Mouse (Mus musculus): Measurements from ENCODE around the gene Neil3. TPM values are rescaled to one million over a fixed set of nuclear protein-coding genes. Genes with fewer than 3 reads are reported as not detected.

Gene Neil3
- 0.71 and 0.81 TPM in 2 replicates for polyA plus RNA-seq (2012; ENCODE audit: insufficient read depth, low replicate concordance)

DNA sequence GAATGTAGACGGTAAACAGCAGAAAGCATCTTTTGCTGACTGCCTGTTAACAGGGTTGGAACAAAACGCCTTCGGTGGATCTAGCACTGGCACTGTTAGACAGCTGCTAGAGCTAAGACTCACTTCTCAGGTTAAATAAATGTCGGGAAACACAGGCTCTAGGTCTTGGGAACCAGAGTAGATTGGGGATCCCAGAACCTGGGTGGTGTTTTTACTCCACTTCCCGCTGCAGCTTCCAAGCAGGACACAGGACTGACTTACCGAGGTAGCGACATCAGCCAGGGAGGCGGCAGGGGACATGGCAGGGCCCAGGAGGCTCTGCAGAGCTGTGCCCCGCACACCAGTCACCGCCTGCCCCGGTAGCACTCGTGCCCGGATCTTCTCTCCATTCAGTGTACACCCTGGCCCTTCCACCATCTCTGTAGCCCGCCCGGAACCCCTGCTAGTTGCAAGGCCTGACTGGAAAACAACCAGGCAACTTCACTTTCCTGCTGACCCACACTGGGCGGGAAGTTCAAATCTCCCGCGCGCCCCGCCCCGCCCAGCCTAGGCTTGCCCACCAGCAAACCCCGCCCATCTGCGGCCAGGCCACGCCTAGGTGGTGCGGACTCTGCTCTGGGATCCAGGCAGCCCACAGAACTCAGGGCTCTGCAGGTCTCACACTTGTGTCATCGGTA is at the start of gene Neil3:
Gene Neil3 (minus strand): TSS at position 571 of the 677 bp plus-strand sequence.
- Histone ChIP-seq H3K4me3 (replicated peaks) (peak within 1 kb of the TSS; percentile 94), H3K4me1 (peaks cover 23% of the 10 kb centered on the region), H3K9me3 (no peaks in the 10 kb centered on the region), H3K36me3 (replicated peaks; ENCODE audit: low read length) (no peaks in the 10 kb centered on the region), H3K27me3 (replicated peaks) (no peaks in the 10 kb centered on the region)
- TF ChIP-seq FLI1 (IDR thresholded peaks at IDR 0.05; ENCODE audit: low read length) (peak; percentile 71; the same call in 1 of the 2 replicates), GATA1 (IDR thresholded peaks at IDR 0.05; ENCODE audit: borderline replicate concordance, low read length) (no peak)

GRCm38 (mm10) chr8:53680846-53681245 is 42.0 kb upstream of the Neil3 start:
- H3K27me3 ChIP-seq (replicated peaks): no peaks in the 10 kb centered on the region
- no peaks in the 10 kb centered on the region for H3K9me3 ChIP-seq
- H3K4me3 ChIP-seq (replicated peaks): no peak overlapping the region
- TF ChIP-seq GATA1 (IDR thresholded peaks at IDR 0.05; ENCODE audit: borderline replicate concordance, low read length) (no peak), FLI1 (IDR thresholded peaks at IDR 0.05; ENCODE audit: low read length) (no peak)
- H3K36me3 ChIP-seq (replicated peaks; ENCODE audit: low read length): no peaks in the 10 kb centered on the region
- H3K4me1 ChIP-seq: no peaks in the 10 kb centered on the region

GRCm38 (mm10) chr8:53663946-53664345 is 25.1 kb upstream of the Neil3 start:
- H3K36me3 ChIP-seq (replicated peaks; ENCODE audit: low read length): no peaks in the 10 kb centered on the region
- H3K4me1 ChIP-seq: no peaks in the 10 kb centered on the region
- H3K9me3 ChIP-seq: no peaks in the 10 kb centered on the region
- TF ChIP-seq GATA1 (IDR thresholded peaks at IDR 0.05; ENCODE audit: borderline replicate concordance, low read length): no peak
- no peaks in the 10 kb centered on the region for H3K27me3 ChIP-seq (replicated peaks)
- H3K4me3 ChIP-seq (replicated peaks): no peak overlapping the region

GRCm38 (mm10) chr8:53661436-53661835 is 22.6 kb upstream of the Neil3 start:
- H3K36me3 ChIP-seq (replicated peaks; ENCODE audit: low read length): no peaks in the 10 kb centered on the region
- H3K4me3 ChIP-seq (replicated peaks): no peak overlapping the region
- no peaks in the 10 kb centered on the region for H3K4me1 ChIP-seq
- H3K9me3 ChIP-seq: no peaks in the 10 kb centered on the region
- H3K27me3 ChIP-seq (replicated peaks): no peaks in the 10 kb centered on the region
- TF ChIP-seq FLI1 (IDR thresholded peaks at IDR 0.05; ENCODE audit: low read length): no peak
- TF ChIP-seq GATA1 (IDR thresholded peaks at IDR 0.05; ENCODE audit: borderline replicate concordance, low read length): no peak

DNA sequence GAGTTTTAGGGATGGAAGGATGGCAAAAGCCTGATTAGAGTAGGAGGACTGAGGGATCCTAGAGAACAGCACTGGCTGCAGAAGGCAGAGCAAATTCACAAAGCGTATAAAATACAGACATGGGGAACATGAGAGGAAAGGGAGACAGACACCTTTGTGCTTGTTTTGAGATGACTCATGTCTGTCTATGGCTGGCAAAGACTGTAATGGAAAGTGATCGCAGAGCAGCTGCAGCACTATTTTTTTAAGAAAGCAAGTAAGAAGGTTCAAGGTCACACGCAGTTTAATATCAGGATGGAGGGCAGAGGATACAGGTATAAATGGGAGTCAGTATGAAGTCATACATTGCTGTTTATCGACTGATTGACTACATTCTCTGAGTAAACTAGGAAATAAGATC is 8.2 kb downstream of the Neil3 start:
- Histone ChIP-seq H3K36me3 (replicated peaks; ENCODE audit: low read length) (peaks cover 3% of the 10 kb centered on the region), H3K4me3 (replicated peaks) (no peak overlapping the region), H3K27me3 (replicated peaks) (no peaks in the 10 kb centered on the region), H3K4me1 (peaks cover 5% of the 10 kb centered on the region; the same call in 1 of the 2 replicates), H3K9me3 (peaks cover 2% of the 10 kb centered on the region; the same call in 1 of the 2 replicates)
- no peak for TF ChIP-seq GATA1 (IDR thresholded peaks at IDR 0.05; ENCODE audit: borderline replicate concordance, low read length)
- no peak for TF ChIP-seq FLI1 (IDR thresholded peaks at IDR 0.05; ENCODE audit: low read length)

DNA sequence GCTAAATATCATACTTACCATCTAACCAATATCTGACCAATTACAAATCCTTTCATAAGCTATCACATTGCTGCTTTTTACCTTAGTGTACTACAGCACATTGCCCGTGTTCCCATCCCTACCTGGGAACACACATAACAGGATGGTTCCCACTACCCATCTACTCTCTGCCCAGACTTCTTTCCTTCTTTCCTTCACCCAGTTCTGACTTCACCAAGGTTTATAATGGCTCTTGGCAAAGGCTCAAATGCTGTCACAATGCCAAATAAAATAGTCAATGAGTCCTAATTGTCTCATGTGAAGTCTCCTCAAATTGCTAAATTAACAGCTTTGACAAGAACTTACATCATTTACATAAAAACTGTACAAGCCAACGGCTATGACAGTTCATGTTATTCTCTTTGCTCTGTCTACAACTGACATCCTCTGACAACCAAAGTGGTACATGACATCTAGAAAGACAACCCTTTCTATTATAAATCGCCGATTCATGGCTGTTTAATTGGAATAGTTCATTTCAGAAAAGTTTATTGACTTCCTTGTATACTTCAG is 9.9 kb downstream of the Neil3 start:
- Histone ChIP-seq H3K4me3 (replicated peaks) (no peak overlapping the region), H3K4me1 (0 out of 2 replicates have a peak, but pooled peaks cover 5% of the 10 kb centered on the region), H3K36me3 (replicated peaks; ENCODE audit: low read length) (peaks cover 3% of the 10 kb centered on the region), H3K27me3 (replicated peaks) (no peaks in the 10 kb centered on the region), H3K9me3 (peaks cover 2% of the 10 kb centered on the region; the same call in 1 of the 2 replicates)
- TF ChIP-seq FLI1 (IDR thresholded peaks at IDR 0.05; ENCODE audit: low read length): no peak
- no peak for TF ChIP-seq GATA1 (IDR thresholded peaks at IDR 0.05; ENCODE audit: borderline replicate concordance, low read length)

- Histone ChIP-seq H3K36me3 (replicated peaks; ENCODE audit: low read length) (peaks cover 26% of the 10 kb centered on the region), H3K4me3 (replicated peaks) (no peak overlapping the region), H3K9me3 (peaks cover 2% of the 10 kb centered on the region; the same call in 1 of the 2 replicates), H3K27me3 (replicated peaks) (no peaks in the 10 kb centered on the region), H3K4me1 (no peaks in the 10 kb centered on the region)
- TF ChIP-seq GATA1 (IDR thresholded peaks at IDR 0.05; ENCODE audit: borderline replicate concordance, low read length): no peak
- TF ChIP-seq FLI1 (IDR thresholded peaks at IDR 0.05; ENCODE audit: low read length): no peak
Measured at GRCm38 (mm10) chr8:53623425-53623824, 15.4 kb downstream of the Neil3 start.

GRCm38 (mm10) chr8:53619196-53619595 is 19.7 kb downstream of the Neil3 start:
- peaks cover 30% of the 10 kb centered on the region for H3K36me3 ChIP-seq (replicated peaks; ENCODE audit: low read length)
- no peaks in the 10 kb centered on the region for H3K27me3 ChIP-seq (replicated peaks)
- no peaks in the 10 kb centered on the region for H3K9me3 ChIP-seq
- no peak for TF ChIP-seq FLI1 (IDR thresholded peaks at IDR 0.05; ENCODE audit: low read length)
- no peak for TF ChIP-seq GATA1 (IDR thresholded peaks at IDR 0.05; ENCODE audit: borderline replicate concordance, low read length)
- H3K4me1 ChIP-seq: no peaks in the 10 kb centered on the region
- H3K4me3 ChIP-seq (replicated peaks): no peak overlapping the region

GRCm38 (mm10) chr8:53614288-53614646 is 24.6 kb downstream of the Neil3 start:
- Histone ChIP-seq H3K27me3 (replicated peaks) (no peaks in the 10 kb centered on the region), H3K36me3 (replicated peaks; ENCODE audit: low read length) (peaks cover 9% of the 10 kb centered on the region), H3K9me3 (no peaks in the 10 kb centered on the region), H3K4me1 (peaks cover 4% of the 10 kb centered on the region), H3K4me3 (replicated peaks) (no peak overlapping the region)
- TF ChIP-seq FLI1 (IDR thresholded peaks at IDR 0.05; ENCODE audit: low read length) (no peak), GATA1 (IDR thresholded peaks at IDR 0.05; ENCODE audit: borderline replicate concordance, low read length) (no peak)

GRCm38 (mm10) chr8:53613577-53614287 is 25.1 kb downstream of the Neil3 start:
- no peak overlapping the region for H3K4me3 ChIP-seq (replicated peaks)
- H3K36me3 ChIP-seq (replicated peaks; ENCODE audit: low read length): peaks cover 8% of the 10 kb centered on the region
- TF ChIP-seq FLI1 (IDR thresholded peaks at IDR 0.05; ENCODE audit: low read length) (no peak), GATA1 (IDR thresholded peaks at IDR 0.05; ENCODE audit: borderline replicate concordance, low read length) (no peak)
- no peaks in the 10 kb centered on the region for H3K27me3 ChIP-seq (replicated peaks)
- H3K9me3 ChIP-seq: no peaks in the 10 kb centered on the region
- peaks cover 4% of the 10 kb centered on the region for H3K4me1 ChIP-seq
